Mouse (Mus musculus) mature B cell (primary cell): ENCODE data around the gene Itgal.
"Not testable (repeated sequence)": the region's sequence is repeated elsewhere in the genome, so short reads cannot be mapped to it uniquely, and the experiment has no call there.

Experiments
- in situ Hi-C: fragments of 300-500 bp; cut with MboI; formaldehyde crosslinking; loops from 2 replicates; pipeline ENCODE4 v1.14.3; 2019

The Itgal gene

DNA sequence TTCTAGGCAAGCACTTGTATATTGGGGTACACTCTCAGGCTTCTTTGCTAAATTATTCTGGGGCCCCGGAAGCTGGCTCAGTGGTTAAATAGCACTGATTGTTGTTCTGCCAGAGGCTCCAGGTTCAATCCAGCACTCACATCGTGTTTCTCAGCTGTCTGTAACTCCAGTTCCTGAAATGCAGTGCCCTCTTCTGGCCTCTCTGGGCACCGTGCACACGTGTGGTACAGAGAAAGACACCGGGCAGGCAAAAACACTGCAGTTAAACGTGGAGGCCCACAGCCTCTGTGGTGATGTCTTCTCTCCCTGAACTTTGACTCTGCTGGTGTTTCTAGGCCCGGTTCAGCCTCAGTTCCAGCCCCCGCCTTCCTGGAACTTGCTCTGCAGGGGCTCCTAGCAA lies 17.7 kb upstream of the Itgal start:
- in situ Hi-C loops: no loop called here

DNA sequence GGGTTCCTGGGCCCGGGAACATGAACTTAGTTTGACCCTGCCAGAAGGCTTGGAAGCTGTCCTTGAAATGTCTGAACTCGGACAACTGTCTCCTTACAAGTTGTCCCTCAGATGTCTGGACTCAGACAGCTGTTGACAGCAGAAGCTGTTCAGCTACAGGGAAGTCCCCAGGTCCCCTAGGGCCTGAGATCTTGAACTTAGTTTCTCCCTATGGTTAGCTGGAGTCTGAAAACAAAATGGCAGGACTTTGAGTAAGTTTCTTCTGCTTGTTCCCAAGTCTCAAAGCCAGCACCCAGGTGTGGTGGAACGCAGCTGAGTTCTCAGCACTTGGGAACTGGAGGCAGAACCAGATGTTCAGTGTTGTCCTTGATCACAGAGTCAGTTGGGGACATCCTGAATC lies 16.0 kb upstream of the Itgal start:
- in situ Hi-C loops: no loop called here

DNA sequence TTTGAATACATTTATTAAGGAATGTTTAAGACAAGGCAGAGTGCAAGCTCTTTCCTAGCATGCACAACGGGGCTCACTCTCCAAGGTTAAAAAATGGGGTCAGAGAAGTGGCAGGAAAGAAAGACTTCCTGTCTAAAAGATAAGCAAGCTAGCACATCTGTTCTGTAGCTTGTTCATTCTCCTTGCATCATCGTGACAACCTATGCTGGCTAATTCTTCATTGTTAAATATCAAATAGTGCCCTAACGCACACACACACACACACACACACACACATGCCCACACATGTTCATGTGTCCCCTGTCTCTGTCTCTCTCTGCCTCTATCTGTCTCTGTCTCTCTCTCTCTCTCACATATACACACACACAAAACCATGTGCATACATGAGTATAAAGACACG lies 14.9 kb upstream of the Itgal start:
- in situ Hi-C loops: no loop called here

DNA sequence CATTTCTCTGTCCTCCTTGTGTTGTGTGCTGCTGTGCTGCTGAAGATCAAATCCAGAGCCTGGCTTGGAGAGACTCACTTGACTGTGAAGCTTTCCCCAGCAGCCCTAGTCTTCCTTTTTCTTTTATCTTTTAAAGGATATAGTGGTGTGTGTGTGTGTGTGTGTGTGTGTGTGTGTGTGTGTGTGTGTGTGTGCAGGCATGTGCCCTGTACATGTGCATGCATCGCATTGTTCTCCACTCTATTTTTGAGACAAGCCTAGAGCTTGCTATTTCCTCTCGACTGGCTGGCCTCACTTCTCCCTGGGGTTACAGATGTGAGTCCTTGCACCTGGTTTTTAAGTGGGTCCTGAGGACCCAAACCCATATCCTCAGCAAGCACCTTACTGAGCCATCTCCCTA lies 13.9 kb upstream of the Itgal start:
- in situ Hi-C loops: no loop called here

DNA sequence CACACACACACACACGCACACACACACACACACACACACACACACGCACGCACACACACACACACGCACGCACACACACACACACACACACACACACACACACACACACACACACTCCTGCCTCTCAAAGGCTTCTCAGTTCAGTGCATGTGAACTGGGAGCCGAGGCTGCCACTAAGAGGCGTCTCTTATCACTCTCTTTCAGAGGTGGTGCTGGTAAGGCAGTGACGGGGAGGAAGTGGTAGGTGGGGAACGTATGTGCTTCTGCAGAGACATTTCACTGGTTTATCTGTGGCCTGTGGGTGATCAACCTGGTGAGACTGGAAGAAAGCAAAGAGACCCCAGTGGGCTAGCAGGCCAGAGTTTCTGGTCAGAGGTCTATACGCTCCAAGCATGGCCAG lies 10.9 kb upstream of the Itgal start:
- in situ Hi-C loops: no loop called here

DNA sequence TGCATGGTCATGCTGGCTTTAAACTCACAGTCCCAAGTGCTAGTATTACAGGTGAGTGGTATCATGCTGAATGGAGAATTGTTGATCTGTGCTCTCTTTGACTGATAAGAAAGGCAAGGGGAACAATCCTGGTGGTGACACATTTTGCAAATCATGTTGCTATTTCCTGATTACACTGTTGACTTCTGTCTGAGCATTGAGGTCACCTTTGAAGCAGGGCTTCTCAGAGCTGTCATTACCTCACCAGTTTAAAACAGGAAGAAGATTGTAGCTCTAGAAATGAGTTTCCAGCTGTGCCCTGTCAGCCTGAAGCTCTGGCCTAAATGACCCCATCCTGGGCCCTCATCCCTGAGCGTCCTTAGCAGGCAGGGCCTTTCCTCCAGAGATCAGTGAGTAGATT lies 8.1 kb upstream of the Itgal start:
- in situ Hi-C loops: no loop called here

DNA sequence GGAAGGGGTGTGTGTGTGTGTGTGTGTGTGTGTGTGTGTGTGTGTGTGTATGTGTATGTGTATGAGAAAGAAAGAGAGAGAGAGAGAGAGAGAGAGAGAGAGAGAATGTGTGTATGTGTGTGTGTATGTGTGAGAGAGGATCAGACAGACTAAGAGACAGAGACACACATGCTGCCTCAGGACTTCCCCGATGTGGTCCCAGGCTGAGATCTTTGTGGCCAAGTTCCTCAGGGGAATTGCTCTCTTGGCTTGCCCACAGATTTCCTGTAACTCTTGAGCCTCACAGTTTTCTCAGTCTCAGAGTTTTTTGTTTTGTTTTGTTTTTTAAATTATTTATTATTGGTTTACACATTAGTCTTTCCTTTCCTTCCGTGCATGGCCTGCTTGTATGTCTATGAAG lies 6.8 kb upstream of the Itgal start:
- in situ Hi-C loops: no loop called here

DNA sequence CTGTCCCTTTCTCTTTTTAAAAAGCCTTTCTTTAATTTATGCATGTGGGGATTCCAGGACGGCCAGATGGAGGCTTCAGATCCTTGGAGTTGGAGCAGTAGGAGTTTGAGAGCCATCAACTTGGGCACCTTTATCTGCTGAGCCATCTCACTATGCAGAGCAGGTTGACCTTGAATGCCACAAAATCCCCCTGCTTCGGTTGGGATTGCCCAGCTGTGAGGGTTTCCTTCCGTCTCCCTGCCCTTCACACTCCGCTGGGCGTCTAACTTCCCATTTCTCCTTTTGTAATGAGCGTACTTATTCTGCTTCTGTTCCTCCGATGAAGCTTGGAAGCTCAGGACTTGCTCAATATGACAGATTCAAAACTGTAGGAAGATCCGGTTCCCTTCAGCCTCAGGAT lies 5.9 kb upstream of the Itgal start:
- in situ Hi-C loops: no loop called here

DNA sequence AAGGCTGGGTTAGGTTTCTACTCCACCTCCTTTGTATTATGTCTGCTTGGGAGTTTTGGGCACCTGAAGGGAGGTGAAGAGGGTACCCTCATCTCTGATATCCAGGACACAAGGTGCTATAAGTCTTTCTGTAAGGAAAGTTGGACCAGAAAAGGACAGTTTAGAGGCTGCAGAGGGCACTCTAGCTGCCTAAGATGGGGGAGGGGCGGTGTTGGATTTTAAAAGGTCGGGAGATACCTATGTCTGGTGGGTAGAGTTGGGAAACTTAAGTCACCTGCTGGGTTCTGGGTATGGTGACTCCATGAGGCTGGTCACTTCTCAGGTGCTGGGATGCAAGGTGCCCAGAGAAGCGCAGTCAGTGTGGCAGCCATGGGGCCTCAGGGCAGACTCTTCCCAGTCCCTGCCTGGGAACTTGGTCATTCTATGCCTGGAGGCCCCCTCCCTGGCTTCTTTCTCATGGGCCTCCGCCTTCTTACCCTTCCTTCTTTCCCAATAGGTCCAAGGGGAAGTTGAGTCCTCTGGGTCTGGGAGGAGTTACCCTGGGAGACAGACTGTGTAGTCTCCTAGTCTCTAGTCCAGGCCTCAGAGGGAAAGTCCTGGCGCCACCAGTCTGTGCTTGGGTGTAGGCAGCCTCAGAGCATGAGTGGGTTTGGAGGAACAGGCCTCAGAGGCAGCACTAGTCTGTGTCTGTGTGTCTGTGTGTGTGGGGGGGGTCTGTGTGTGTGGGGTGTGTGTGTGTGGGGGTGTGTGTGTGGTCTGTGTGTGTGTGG lies 911 bp downstream of the Itgal start:
- in situ Hi-C loops: no loop called here

DNA sequence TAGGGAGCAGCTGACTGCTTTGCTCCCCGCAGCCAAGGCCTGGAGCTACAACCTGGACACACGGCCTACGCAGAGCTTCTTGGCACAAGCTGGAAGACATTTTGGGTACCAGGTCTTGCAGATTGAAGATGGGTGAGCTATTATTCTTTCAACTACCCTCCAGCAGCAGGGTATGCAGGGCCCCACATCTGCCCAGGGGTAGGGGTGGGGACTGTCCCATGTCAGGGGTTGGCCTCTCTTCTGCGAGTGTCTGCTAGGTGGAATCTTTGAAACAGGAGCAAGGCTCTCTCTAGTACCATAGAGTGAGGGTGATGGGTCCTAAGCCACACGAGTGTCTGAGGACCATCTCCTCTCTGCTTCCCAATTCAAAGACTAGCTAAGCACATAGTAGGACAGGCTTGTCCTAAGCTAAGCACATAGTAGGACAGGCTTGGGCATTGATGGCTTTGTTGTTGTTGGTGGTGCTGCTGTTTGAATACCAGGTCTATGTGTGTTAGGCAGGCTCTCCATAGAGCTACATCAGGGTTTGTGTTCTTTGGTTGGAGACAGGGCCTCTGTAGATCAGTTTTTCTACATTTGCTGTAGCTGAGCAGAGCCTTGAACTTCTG lies 1.6 kb downstream of the Itgal start:
- in situ Hi-C loops: no loop called here

DNA sequence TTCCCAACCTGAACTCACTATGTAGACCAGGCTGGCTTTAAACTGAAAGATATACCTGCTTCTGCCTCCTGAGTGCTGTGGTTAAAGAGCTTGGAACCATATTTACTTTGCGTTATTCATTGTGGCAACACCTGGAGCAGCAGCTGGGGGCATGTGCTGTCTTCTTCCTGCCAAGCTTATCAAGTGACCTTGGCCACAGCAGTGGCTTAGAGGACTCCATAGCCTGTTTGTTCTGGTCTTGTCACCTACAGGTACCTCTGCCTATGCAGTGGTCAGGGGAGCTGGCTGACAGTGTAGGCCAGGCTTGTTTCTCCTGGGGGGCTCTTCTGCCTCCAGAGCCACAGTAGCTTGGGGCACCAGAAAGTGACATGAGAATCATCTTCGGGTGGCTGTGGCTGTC lies 12.4 kb downstream of the Itgal start:
- in situ Hi-C loops: no loop called here

DNA sequence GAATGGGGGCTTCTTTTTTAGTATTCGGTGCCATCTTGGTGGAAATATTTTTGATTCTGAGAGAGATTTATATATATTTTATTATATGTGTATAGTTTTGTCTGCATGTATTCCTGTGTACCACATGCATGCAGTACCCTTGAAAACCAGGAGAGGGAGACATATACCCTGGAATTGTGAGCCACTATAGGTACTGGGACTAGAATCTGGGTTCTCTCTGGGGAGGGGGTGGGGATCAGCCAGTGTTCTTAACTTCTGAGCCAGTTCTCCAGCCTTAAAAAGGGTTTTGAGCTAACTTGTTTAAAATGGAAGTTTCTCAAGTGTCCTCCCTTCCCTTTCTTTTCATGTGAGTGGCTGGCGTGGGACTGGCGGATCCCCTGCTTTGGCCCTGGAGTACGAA lies 12.8 kb downstream of the Itgal start:
- in situ Hi-C loops: no loop called here

DNA sequence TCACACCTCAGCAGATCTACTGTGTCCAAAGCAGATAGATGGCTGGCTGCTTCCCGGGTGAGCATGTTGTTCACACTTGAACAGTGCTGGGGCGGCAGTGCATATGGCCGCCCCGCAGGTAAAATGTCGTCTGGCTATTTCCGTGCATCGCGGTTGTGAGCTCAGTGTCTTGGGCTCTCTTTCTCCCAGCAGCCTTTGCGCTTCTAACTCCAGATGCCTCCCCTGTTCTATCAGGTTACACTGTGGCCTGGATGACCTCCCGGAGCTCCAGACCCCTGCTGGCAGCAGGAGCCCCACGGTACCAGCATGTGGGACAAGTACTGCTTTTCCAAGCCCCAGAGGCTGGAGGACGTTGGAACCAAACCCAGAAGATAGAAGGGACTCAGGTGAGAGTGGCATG lies 13.9 kb downstream of the Itgal start:
- in situ Hi-C loops: no loop called here

DNA sequence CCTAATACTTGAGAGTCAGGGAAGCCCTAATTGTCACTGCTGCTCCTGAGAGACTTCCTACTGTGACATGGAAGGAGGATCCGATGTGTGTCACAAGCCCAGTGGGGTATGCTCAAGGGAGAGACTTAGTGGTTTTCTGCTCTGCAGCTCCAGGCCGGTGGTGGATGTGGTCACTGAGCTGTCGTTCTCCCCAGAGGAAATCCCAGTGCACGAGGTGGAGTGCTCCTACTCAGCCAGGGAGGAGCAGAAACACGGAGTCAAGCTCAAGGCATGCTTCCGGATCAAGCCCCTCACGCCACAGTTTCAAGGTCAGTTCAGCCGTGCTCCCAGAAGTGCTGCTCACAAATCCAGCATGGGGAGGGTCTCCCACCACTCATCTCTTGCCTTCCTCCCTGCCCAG lies 17.9 kb downstream of the Itgal start:
- in situ Hi-C loops: no loop called here

DNA sequence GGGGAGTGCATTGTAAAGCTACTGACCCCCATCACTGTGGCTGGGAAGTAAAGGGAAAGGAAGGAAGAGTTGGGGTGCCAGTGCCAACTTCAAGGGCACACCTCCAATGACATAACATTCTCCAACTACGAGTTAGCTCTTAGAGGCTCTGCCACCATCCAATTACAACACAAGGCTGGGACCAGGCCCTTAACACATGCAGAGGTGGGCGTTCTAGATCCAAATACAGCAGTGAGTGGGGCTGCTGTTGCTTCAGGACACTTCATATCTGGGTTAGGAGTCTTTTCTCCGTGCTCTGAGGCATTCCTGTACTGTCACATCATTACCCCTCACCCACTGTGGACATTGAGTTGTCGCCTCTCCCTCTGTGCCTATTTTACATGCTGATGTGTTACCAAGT lies 25.0 kb downstream of the Itgal start:
- in situ Hi-C loops: no loop called here

DNA sequence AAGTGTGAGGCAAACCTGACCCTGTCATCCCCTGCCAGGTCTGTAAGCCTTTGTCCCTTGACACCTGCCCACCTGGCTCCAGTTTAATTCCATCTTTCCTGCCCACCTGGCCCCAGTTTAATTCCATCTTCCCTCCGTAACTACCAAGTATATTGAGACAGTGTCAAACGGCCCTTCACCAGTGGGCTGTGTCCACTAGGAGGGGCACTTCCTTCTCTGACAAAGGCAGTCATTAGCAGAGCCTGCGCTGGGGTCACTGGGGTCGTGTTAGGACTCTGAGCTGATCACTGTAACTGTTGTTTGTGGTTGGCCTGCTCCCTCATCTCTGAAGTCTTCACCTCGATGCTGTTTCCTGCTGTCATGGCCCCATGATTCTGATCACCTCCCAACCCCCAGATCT lies 26.0 kb downstream of the Itgal start:
- in situ Hi-C loops: no loop called here

DNA sequence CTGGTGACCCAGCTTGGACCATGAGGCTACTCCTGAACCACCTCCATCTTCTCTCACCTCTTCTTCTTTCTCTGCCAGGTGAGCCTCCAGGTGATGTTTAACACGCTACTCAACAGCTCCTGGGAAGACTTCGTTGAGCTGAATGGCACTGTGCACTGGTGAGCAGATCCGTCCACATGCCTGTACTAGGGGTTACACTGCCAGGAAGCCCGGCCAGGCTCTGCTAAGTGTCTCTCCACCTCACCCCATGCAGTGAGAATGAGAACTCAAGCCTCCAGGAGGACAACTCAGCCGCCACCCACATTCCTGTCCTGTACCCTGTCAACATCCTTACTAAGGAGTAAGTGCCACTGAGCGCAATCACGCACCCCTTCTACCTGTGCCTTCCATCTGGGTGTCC lies 28.9 kb downstream of the Itgal start:
- in situ Hi-C loops: no loop called here

DNA sequence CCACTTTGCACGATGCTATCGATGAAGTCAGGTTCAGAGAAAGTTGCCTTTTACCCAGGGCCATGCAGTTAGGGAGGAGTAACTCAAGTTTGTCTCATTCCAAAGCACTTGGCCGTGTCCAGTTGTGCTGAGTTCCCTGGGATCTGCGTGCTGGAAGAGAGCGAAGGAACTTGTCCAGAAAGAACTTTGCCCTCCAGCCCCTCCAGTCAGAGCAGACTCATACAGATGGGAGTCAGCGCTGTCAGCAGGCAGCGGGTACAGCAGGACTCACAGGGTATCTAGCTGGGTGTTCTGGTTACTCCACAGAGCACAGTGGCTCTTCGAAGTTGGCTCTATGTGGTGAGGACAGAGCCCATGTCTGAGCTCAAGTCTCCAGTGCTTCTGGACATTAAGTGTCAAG lies 29.5 kb downstream of the Itgal start:
- in situ Hi-C loops: no loop called here

DNA sequence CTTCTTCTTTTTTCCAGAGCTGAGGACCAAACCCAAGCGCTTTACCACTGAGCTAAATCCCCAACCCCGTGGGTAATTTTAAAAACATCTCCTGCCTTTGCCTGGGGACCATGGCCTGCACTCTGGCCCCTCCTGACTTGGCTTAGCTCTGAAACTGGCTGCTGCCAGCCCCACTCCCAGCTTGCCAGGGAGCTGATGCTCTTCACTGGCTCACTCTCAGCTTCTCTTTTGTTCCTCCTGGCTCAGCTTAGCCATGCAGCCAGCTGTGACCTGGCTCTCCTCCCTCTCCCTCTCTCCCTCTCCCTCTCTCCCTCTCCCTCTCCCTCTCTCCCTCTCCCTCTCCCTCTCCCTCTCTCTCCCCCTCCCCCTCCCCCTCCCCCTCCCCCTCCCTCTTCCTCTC lies 30.6 kb downstream of the Itgal start:
- in situ Hi-C loops: no loop called here

DNA sequence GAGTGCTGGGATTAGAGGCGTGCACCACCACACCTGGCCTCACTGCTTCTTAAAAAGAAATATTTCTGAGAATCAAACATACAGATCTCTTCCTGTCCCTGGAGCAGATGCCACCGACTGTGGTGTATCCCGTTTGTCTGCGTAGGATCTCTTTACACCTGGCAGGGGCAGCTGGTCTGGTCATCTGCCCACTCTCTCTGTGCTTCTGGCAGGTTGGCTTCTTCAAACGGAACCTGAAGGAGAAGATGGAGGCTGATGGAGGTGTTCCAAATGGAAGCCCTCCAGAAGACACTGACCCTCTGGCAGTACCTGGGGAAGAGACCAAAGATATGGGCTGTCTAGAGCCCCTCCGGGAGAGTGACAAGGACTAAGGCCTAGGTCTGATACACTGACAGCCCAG lies 37.2 kb downstream of the Itgal start:
- in situ Hi-C loops: no loop called here

DNA sequence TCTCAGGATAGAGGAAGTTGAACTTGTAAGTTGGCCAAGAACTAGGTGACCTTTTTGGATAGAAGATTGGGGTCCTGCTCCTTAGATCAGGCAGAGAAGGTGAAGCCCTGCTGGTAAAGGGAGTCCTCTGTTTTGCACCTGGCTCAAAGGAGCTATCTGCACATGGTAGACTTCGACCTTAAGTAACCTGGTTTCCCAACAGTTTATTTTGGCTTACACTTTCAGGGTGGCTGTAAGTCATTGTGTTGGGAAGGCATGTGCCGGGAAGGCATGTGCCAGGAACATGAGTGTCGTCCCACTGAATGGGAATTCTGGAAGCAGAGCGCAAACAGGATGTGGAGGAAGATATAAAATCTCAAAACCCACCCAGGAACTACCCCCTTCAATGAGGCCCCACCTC lies 39.5 kb downstream of the Itgal start:
- in situ Hi-C loops: no loop called here

DNA sequence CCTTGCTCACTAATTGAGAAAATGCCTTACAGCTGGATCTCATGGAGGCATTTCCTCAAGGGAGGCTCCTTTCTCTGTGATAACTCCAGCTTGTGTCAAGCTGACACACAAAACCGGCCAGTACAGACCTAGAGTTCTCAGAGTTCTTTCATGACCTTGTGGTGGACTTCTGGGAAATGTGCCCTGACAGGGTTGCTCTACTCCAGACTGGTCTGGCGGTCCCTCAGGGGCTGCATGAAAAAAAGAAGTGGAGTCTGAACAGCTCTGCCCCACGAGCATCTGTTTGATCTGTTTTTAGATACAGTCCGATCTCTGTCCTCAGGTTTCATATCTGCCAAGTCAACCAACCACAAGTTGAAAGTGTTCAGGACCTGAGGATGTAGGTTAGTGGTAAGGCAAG lies 41.6 kb downstream of the Itgal start:
- in situ Hi-C loops: no loop called here

DNA sequence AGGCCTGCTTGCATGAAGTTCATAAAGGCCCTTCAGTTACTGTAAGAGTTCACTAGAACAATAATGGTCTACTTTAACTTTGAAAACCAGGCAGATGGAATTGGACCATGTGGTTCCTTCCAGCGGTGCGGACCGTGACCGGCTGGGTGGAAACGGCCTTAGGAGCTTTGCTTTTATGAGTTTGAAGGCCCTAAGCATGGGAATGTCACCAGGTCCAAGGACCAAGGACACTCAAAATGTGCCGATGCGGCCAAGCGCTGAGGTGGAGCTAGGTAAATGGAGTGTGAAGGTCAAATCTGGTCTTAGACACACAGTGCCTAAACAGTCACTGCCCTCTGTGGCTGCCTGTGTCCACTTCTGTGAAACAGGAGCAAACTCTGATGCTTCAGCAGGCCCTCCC lies 45.3 kb downstream of the Itgal start:
- in situ Hi-C loops: no loop called here

DNA sequence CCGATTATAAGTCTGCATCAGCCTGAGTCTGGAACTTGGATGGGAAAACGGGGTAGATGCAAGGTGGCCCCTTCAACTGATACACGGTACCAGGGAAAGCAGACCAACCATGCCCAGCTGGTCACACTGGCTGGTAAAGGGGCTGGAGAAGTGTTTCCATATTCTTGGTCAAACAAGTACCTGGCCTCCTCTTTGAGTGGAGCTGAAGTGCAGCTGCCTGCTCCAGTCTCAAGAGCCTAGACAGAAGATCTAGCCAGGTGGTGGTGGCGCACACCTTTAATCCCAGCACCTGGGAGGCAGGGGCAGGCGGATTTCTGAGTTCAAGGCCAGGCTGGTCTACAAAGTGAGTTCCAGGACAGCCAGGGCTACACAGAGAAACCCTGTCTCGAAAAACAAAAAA lies 45.8 kb downstream of the Itgal start:
- in situ Hi-C loops: not testable (repeated sequence)
